Mouse (Mus musculus) heart, adult 2 months (tissue): ENCODE results near the gene Gm6268. TPM values are rescaled to one million over a fixed set of nuclear protein-coding genes. Genes with fewer than 3 reads are reported as not detected.
A peak's percentile ranks its signal among the peaks of the same experiment; 100 is the strongest.

ENCODE experiments used
- DNase-seq, 2 experiments: peaks; one replicate each; pipeline ENCODE4 v3.0.0; 2021
- H3K27ac ChIP-seq: fragments of 200-600 bp; 2 replicates; pipeline ENCODE4 v1.8.1; 2022
- H3K27me3 ChIP-seq: fragments of 200-500 bp; 2 replicates; pipeline ENCODE4 v1.6.1; 2012; ENCODE audit warnings: mild to moderate bottlenecking, low read length, inconsistent platforms, mixed read lengths; ENCODE audit not compliant: control insufficient read depth, insufficient read depth
- H3K36me3 ChIP-seq: fragments of 200-500 bp; 2 replicates; pipeline ENCODE4 v1.6.1; 2012; ENCODE audit warnings: low read length, inconsistent platforms; ENCODE audit not compliant: control insufficient read depth, insufficient read depth
- H3K4me1 ChIP-seq: fragments of 200-500 bp; 2 replicates; pipeline ENCODE4 v1.6.1; 2011; ENCODE audit warnings: low read length; ENCODE audit not compliant: control insufficient read depth, insufficient read depth
- H3K4me3 ChIP-seq: fragments of 200-600 bp; 2 replicates; pipeline ENCODE4 v1.8.1; 2022
- H3K79me2 ChIP-seq: fragments of 200-500 bp; replicated peaks from 2 replicates; pipeline ENCODE4 v1.6.1; 2012; ENCODE audit warnings: mild to moderate bottlenecking, inconsistent platforms, low read length, moderate library complexity, mixed read lengths; ENCODE audit not compliant: control insufficient read depth, insufficient read depth
- H3K9ac ChIP-seq: fragments of 200-500 bp; 2 replicates; pipeline ENCODE4 v1.6.1; 2012; ENCODE audit warnings: low read depth, mild to moderate bottlenecking, control low read depth, inconsistent platforms, low read length, mixed read lengths
- CTCF ChIP-seq: fragments of 200-600 bp; IDR thresholded peaks from 2 replicates; pipeline ENCODE4 v1.8.1; 2022; ENCODE audit warnings: antibody characterized with exemption, mild to moderate bottlenecking, moderate library complexity
- EP300 ChIP-seq: fragments of 200-500 bp; IDR thresholded peaks from 2 replicates; pipeline ENCODE4 v1.6.1; 2011; ENCODE audit warnings: low read depth, low read length, control low read depth; ENCODE audit not compliant: insufficient read depth
- POLR2A ChIP-seq: fragments of 200-500 bp; IDR thresholded peaks from 2 replicates; pipeline ENCODE4 v1.6.1; 2011; ENCODE audit warnings: mild to moderate bottlenecking, low read depth, low read length, control low read depth; ENCODE audit not compliant: insufficient read depth
- WGBS: fragments of 180-500 bp; shearing (Covaris S2); methylation state at CpG from one replicate; pipeline ENCODE4 v1.1.7; 2018; 5-methylcytosine and 5-hydroxymethylcytosine counted together
- intact Hi-C: fragments of 180-260 bp; cut with DNase I; formaldehyde crosslinking; loops from one replicate; pipeline ENCODE4 v1.15.1; 2025
- microRNA-seq, 2 experiments: library from miRNA; unstranded; fragments of <30 nt; microRNA quantifications; one replicate each; pipeline ENCODE4 v1.2.0; 2021
- polyA plus RNA-seq: library from polyadenylated mRNA; depleted of rRNA; stranded (reverse); fragments of >200 nt; gene quantifications from 2 replicates; pipeline ENCODE4 v1.2.3, GENCODE M21; 2012; rRNA removed
- total RNA-seq, 2 experiments: library from RNA; stranded (reverse); gene quantifications; 2 replicates each; pipeline ENCODE4 v1.2.3; 2021

Gene Gm6268
- total and polyA plus RNA-seq, 3 experiments, result not detected

GRCm38 (mm10) chrX:36393279-36393678 lies 7.8 kb upstream of the Gm6268 start:
- no peaks in the 10 kb centered on the region for H3K79me2 ChIP-seq
- intact Hi-C loops, result loop anchor here (2.0 kb wide), 1 partner anchor 168 kb away; no protein-coding TSS in a partner anchor
- H3K4me1 ChIP-seq, result no peaks in the 10 kb centered on the region
- H3K27me3 ChIP-seq, result no peaks in the 10 kb centered on the region
- H3K36me3 ChIP-seq, result no peaks in the 10 kb centered on the region
- H3K4me3 ChIP-seq, result no peak overlapping the region
- no peak for TF ChIP-seq POLR2A
- peak; percentile 62 for TF ChIP-seq CTCF
- TF ChIP-seq EP300, result no peak
- WGBS, result 45% methylated on average over 6 of the region's 6 CpGs
- DNase-seq, result no peak
- H3K9ac ChIP-seq, result no peak overlapping the region
- no peak overlapping the region for H3K27ac ChIP-seq

- no peaks in the 10 kb centered on the region for H3K4me1 ChIP-seq
- H3K9ac ChIP-seq, result no peak overlapping the region
- H3K27me3 ChIP-seq, result no peaks in the 10 kb centered on the region
- no peak overlapping the region for H3K27ac ChIP-seq
- H3K79me2 ChIP-seq, result no peaks in the 10 kb centered on the region
- no peak overlapping the region for H3K4me3 ChIP-seq
- intact Hi-C loops, result no loop called here
- TF ChIP-seq EP300, result no peak
- no peak for TF ChIP-seq POLR2A
- TF ChIP-seq CTCF, result peak; percentile 46
- WGBS, result 50% methylated on average over 6 of the region's 6 CpGs
- DNase-seq, result no peak
- H3K36me3 ChIP-seq, result no peaks in the 10 kb centered on the region
These were observed 1.2 kb downstream of the Gm6268 start for GRCm38 (mm10) chrX:36402316-36402715.

GRCm38 (mm10) chrX:36419153-36419552 lies 18.1 kb downstream of the Gm6268 start:
- no peaks in the 10 kb centered on the region for H3K36me3 ChIP-seq
- H3K4me1 ChIP-seq, result no peaks in the 10 kb centered on the region
- no peak overlapping the region for H3K27ac ChIP-seq
- no peak for DNase-seq
- H3K27me3 ChIP-seq, result no peaks in the 10 kb centered on the region
- intact Hi-C loops, result no loop called here
- 74% methylated on average over 3 of the region's 3 CpGs for WGBS
- H3K9ac ChIP-seq, result no peak overlapping the region
- no peak overlapping the region for H3K4me3 ChIP-seq
- TF ChIP-seq CTCF, result no peak
- no peak for TF ChIP-seq EP300
- TF ChIP-seq POLR2A, result no peak
- H3K79me2 ChIP-seq, result no peaks in the 10 kb centered on the region

- Histone ChIP-seq H3K9ac (no peak overlapping the region), H3K4me1 (no peaks in the 10 kb centered on the region), H3K27ac (no peak overlapping the region), H3K79me2 (no peaks in the 10 kb centered on the region), H3K27me3 (no peaks in the 10 kb centered on the region), H3K4me3 (no peak overlapping the region), H3K36me3 (no peaks in the 10 kb centered on the region)
- no peak for DNase-seq
- TF ChIP-seq CTCF, result peak; percentile 37
- TF ChIP-seq POLR2A, result no peak
- 41% methylated on average over 6 of the region's 6 CpGs for WGBS
- intact Hi-C loops, result no loop called here
These were observed 33.9 kb downstream of the Gm6268 start for GRCm38 (mm10) chrX:36434993-36435392.

- Histone ChIP-seq H3K79me2 (no peaks in the 10 kb centered on the region), H3K9ac (no peak overlapping the region), H3K27me3 (no peaks in the 10 kb centered on the region), H3K27ac (no peak overlapping the region), H3K4me1 (no peaks in the 10 kb centered on the region), H3K36me3 (no peaks in the 10 kb centered on the region), H3K4me3 (no peak overlapping the region)
- intact Hi-C loops, result no loop called here
- TF ChIP-seq POLR2A (no peak), CTCF (no peak), EP300 (no peak)
- DNase-seq, result no peak
- WGBS, result 96% methylated on average over 1 of the region's 1 CpGs
These were observed 36.9 kb downstream of the Gm6268 start for GRCm38 (mm10) chrX:36437932-36438331.

Small RNA genes lying within 50 kb of the gene (microRNA-seq; reads per million reads assigned to microRNA genes)
- 0 reads per million in 2 experiments for gene Gm44485

Other genes starting within 250 kb of the Gm6268 start
- under 1 TPM in 1 of 2 experiments, not detected in 1; 0.13 TPM for gene Zcchc12, start 205.4 kb upstream of the Gm6268 start, total RNA-seq
- gene Zcchc12, start 205.4 kb upstream of the Gm6268 start, polyA plus RNA-seq, result 0.15 and 0.16 TPM in 2 replicates
- gene Lonrf3, start 72.9 kb upstream of the Gm6268 start, total RNA-seq, result 1 to 10 TPM in 1 of 2 experiments, under 1 TPM in 1; 0.77 to 1.0 TPM
- 0.20 and 0.35 TPM in 2 replicates for gene Lonrf3, start 72.9 kb upstream of the Gm6268 start, polyA plus RNA-seq
- not detected for gene Gm14569, start 90.5 kb downstream of the Gm6268 start, total RNA-seq
- not detected in 2 replicates for gene Gm14569, start 90.5 kb downstream of the Gm6268 start, polyA plus RNA-seq
- 10 to 100 TPM; 20.9 to 21.9 TPM for gene Pgrmc1, start 196.9 kb downstream of the Gm6268 start, total RNA-seq
- gene Pgrmc1, start 196.9 kb downstream of the Gm6268 start, polyA plus RNA-seq, result 15.0 and 19.3 TPM in 2 replicates
- 1 to 10 TPM; 2.4 to 2.5 TPM for gene Akap17b, start 244.1 kb downstream of the Gm6268 start, total RNA-seq
- 0.45 and 1.2 TPM in 2 replicates for gene Akap17b, start 244.1 kb downstream of the Gm6268 start, polyA plus RNA-seq